Mouse (Mus musculus) adrenal gland, postnatal 4 days (tissue): ENCODE results near the gene Avil. TPM values are rescaled to one million over a fixed set of nuclear protein-coding genes. Genes with fewer than 3 reads are reported as not detected.
A peak's percentile ranks its signal among the peaks of the same experiment; 100 is the strongest.

Experiments used
- DNase-seq, 2 experiments: peaks; one replicate each; pipeline ENCODE4 v3.0.0; 2021 to 2022; ENCODE audit warnings: low spot score in 2 of 2, mixed read lengths in 2 of 2
- total RNA-seq, 2 experiments: library from RNA; stranded (reverse); gene quantifications; 2 replicates each; pipeline ENCODE4 v1.2.3; 2021

Avil gene
- total RNA-seq, 2 experiments from 2014 or later = 0.67 to 0.90 TPM

DNA sequence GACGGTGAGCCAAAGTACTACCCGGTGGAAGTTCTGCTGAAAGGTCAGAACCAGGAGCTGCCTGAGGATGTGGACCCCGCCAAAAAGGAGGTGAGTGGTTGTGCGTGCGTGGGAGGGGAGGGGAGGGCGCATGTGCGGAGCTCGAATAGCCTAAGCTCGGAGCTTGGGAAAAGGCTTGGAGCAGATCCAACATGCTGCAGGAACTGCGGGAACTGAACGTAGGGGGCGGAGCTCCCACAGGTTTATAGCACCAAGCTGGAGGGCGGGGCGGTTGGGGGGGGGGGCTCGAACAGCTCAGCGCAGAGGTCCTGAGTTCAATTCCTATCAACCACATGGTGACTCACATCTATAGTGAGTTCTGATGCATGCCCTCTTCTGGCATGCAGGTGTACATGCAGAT lies 17.9 kb downstream of the Avil start:
- no peak for DNase-seq

DNA sequence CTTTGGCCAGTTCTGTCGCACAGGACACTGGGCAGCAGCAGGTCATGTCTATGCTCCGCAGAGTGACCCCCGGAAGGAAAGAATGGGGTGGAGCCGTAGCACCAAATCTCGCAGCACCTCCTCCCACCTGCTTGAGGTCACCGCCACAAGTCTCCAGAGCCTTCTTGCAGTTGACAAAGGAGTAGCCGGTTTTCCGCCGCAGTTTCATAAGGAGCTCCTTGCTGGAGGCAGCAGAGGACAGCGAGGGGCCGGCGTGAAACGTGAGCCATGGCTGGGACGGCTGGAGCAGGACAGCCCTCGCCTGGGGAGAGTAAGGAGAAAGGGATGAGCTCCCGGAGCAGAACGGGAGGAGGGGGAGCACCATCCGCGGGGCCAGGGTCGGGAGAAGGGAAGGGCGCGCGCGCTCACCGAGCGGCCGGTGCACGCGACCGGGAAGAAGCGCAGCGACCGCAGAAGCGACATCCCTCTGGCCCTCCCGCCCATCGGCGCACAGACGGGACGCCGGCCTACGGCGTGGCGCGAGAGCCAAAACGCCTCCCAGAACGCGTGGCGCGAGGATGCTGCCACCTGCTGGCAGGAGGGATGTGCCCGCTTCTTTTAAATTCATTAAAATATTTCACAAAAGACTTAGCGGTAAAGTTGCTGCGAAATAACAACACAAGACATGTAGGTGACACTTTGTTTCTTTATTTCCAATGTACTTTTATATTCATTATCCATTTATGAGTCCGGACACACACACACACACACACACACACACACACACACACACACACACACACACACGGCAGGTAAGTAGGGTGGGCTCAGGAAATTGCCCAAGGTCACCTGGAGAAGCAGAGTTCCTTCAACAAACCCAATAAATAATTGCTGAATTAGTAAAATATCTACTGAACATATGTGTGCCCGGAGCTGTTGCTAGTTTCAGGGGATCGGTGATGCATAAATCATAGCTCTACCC lies 30.1 kb downstream of the Avil start, which contains the start of gene Tsfm:
TSS of gene Tsfm (minus strand) at position 505 of the 961 bp plus-strand sequence.
- peak; percentile 87 to 95 for DNase-seq

DNA sequence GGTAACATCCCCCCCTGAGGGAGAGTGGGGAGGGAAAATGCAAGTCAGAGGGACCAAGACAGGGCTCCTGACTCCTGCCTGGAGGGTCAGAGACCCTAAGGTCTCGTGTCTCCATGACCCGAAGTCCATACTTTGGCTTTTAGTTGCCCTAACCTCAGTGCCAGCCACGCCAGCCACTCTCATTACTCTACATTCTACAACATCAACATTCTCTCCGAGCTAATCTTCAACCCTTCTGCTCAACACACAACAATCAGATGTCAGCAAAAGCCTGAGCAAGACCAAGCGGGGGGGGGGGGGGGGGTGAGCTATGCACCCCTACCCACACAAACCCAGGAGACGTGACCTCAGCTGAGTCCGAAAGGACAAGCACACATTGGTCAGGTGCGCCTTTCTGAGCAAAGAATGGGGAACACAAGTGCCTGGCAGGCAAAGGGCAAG lies 32.8 kb downstream of the Avil start:
- DNase-seq = no peak

DNA sequence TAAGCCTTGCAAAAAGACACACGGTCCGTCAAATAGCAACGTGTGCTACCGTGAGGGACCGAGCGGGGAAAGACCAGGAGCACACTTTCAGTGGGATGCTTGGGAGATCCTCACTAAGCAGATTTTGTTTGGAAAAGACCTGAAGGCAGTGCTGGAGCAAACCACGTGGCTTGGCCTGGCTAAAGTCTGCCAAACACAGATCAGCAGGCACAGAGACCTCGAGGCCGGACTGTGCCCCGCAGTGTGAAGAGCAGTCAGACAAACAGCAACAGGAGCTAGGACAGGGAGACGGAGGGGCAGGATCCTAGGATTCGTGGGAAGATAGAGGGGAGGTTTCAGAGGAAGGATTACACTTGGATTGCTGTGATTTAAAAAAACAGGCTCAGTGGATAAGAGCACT lies 35.8 kb downstream of the Avil start:
- no peak for DNase-seq

DNA sequence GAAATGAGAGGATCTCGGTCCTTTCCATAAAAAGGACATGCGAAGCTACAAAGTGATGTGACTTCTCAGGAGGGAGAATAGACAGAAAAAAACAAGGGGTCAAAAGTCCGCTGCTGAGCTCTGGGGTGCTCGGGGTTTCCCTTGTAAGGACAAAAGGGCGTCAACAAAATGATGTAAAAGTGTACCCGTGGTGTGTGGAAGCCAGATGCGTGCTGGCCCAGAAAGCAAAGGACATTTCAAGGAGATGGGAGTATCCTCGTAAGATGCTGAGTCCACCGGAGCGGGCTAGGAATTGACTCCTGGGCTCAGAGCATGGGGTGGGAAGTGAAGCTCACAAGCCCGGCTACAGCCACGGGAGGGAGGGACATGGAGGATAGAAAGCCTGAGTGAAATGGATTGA lies 37.1 kb downstream of the Avil start:
- no peak for DNase-seq

DNA sequence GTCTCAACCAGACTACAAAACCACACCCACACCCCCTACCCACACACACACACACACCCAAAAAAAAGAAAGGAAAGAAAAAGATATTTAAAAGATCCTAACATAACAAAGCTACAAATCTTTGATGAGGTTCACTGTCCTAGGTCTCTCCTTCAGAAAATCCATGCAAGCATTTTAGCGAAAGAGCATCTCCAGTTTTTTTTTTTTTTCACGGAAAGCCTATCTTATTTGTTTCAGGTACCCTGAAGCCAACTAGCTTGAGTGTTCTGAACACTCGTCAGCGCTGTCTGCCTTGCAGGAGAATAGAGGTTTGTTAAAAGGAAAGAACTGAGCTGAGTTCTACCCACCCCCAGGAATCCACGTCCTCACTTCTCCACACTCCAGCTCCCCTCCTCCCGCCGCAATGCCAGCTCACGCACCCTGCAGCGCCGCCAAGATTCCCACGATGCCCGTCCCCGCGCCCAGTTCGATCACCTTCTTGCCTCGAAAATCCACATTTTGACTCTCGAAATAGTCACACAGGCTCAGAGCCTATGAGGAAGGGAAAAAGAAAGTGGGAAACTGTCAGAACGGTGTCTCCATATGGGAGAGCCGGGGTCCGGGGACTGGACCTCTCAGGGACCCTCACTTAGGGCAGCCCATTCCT lies 40.2 kb downstream of the Avil start:
- DNase-seq = no peak

DNA sequence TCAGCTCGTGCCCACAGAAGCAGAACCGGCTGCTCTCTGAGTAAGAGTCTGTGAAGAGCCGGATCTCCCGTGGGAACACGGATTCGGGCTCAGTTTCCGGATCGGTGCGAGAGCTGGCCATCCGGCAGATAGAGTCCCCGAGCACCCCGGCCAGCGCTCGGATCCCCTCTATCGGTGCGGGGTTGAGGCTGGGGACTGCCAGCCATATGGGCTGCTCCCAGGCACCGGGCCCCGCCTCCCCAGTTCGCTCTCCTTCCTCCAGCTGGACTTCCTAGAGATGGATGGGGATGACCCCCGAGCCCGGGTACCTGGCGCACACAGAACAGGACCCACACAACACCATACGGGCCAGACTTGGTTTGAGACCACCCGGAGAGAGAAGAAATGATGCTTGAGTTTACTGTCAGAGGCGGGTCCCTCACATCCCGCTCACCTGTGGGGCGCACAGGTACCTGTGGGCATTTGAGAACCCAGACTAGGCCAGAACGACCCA lies 40.8 kb downstream of the Avil start, which contains the start of the genes Mettl1 and Eef1akmt3:
TSS of gene Mettl1 (plus strand) at position 141 of the 493 bp plus-strand sequence.
TSS of gene Eef1akmt3 (minus strand) at position 240 of the 493 bp plus-strand sequence.
- no peak for DNase-seq

DNA sequence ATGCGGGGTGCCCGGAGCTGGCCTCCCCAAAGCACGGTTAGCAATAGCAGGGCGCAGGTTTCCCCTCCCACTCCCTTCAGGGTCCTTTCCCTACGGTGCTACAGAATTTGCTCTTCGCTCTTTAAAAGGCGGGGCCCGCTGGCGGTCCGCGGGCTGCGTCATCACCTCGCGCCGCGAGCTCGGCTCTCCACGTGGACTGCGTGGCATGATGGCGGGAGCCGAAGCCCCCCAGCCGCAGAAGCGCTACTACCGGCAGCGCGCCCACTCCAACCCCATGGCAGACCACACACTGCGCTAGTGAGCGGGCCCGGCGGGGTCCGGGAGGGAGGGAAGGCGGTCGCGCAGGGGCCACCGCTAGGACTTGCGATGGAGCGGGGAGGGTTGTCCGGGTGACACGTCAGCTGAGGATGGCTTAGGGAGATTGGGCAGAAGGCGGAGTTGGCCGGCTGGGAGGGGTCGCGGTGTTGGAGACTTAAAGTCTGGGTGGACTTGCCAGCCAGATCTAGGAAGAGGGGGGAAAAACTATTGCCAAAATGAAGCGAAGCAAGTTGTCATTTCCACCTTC lies 41.3 kb downstream of the Avil start:
- DNase-seq = peak; percentile 72 to 81

DNA sequence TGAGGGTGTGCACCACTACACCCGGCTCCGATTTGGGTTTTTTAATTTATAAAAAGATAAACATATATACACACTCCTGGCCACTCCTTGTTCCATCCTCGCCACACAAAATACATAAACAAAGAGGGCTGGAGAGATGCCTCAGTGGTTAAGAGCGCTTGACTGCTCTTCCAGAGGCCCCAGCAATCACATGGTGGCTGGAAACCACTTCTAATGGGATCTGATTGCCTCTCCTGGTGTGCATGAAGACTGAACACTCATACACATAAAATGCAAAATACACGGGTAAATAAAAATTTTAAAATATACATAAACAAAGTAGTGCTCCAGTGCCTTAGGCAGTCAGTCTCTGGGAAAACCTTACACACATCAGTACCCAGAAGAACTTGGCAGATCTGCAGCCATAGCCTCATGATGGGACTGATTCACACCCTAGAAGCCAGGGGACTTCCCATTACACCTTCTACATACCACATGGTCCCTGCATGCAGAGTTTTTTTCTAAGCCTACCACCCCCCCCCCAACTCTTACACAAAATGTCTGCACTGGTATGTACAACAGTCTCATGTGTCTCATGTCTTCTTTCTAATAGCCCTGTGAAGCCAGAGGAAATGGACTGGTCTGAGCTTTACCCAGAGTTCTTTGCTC lies 42.1 kb downstream of the Avil start:
- no peak for DNase-seq

DNA sequence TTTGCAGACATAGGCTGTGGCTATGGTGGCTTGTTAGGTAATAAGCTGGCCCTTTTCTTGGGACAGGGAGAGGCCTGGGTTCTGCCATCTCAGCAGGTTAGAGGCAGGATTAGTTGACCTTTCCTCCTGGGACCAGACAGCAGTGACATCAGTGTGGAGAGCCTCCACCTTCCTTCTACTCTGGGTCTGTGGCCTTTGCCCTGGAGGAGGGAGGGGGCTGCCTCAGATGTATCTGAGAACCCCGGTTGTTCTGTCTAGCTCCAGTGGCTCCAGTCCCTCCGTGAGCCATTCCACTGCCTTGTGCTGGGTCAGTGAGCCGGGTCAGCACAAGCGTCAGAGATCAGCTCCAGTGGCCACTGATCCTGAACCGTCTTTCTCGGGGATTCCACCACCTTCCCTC lies 42.7 kb downstream of the Avil start:
- no peak for DNase-seq

DNA sequence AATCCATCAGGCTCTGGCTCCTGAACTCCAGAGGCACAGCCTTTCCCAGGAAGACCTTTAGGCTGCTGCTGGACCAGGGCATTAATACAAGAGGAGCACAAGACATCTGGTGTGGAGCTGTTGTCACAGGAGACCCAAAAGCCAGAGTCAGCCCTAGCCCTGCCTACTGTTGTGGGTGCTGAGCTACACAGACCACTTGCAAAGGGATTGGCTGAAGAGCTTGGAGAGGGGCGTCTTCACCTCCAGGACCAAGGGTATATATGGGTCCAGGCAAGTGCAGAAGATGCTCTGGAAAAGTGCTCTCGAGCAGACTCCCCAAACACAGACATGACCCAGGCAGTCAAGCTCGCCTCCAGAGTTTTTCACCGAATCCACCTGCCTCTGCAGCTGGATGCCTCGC lies 47.4 kb downstream of the Avil start, which contains the start of gene Cyp27b1:
TSS of gene Cyp27b1 (plus strand) at position 297 of the 400 bp plus-strand sequence.
- no peak for DNase-seq

DNA sequence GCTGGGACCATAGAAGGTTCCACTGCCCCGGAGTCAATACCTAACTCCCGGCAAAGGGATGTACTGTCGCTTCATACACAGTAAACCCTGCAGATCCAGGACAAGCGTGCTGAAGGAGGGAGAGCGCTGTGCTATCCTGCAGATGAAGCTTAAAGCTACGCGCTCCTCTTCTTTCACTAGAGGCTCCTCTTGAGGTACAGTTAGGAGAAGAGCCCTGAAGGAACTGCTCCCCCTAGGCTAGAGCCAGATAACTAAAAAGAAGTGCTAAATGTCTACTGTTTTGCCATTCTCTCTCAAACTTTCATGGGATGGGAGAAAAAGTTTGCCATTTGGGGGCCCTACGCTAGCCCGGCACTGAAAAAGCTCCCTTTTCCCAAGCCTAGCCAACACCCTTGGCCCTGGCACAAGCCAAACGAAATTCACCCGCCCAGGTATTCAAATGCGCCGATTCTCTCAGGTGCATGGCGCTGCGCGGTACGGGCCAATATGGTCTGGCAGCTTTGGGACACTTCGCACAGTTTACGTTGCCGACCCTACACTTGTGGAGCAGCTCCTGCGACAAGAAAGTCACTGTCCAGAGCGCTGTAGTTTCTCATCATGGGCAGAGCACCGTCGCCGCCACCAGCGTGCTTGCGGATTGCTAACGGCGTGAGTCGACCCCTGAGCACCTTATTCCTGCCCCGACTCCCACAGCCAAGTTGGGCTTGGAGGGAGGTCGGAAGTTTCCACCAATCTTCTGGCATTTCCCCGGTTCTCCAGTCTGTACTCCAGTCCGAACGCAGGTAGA lies 48.3 kb downstream of the Avil start:
- DNase-seq = no peak

DNA sequence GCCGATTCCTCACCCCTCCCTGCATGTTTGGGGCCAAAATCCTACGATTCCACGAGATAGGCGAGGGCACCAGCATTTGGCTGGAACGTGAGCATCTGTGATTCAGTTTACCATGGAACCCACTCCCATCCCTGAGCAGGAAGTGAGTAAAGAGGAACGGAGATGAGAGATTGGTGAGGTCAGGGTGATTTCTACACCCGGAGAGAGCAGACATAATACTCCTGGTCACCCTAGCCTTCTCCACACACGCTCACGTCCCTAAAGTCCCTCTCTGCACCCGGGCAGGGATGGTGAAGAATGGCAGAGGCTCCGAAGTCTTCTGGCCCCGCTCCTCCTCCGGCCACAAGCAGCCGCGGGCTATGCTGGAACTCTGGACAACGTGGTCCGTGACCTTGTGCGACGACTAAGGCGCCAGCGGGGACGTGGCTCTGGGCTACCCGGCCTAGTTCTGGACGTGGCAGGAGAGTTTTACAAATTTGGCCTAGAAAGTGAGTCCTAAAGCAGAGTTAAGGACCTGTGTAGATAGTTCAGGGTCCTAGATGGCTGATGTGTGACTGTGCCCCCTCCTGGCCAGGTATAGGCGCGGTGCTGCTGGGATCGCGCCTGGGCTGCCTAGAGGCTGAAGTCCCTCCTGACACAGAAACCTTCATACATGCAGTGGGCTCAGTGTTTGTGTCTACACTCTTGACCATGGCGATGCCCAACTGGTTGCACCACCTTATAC lies 49.0 kb downstream of the Avil start:
- no peak for DNase-seq

DNA sequence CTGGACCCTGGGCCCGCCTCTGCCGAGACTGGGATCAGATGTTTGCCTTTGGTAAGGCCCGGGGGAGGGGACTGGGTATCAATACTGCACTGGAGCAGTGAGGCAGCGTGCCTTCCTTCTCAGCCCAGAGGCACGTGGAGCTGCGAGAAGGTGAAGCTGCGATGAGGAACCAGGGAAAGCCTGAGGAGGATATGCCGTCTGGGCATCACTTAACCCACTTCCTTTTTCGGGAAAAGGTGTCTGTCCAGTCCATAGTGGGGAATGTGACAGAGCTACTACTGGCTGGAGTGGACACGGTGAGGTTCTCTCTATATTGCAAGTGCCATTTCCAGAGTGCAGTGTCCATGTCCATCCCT lies 49.6 kb downstream of the Avil start:
- DNase-seq = no peak

DNA sequence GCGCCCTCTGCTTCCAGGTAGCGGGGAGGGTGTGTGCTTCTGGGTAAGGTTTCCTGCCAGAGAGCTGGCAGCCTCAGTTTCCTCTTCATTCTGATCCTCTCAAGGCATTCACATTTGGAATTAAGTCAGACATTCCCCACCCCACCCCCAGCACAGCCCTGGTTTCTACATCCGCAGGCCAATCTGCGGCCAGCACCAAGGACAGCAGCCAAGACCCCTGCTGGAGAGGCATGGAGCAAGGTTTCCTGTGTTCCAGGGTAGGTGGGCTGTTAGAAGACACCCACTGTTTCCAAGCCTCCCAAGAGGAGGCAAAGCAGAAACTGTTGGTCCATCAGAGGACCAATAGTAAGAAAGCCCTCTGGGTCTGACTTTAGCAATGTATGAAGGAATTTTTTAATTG lies 54.1 kb downstream of the Avil start:
- no peak for DNase-seq

DNA sequence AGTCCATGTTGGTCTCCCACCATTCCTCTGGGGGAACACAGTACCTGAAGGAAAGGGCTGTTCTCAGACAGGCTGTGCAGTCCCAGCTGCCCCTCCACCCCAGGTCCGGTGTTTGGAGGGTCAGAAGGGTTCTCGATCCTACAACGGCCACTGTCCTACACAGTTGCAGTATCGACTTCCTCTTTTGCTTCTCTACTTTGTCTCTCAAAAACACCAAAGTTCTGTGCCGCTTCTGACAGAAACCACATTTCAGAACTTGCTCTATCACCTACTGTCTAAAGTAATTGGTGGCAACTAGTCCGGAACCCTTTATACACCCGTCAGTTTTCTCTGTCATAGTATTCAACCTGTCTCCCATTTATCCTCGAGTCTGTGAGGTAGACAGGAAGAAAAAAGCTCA lies 54.9 kb downstream of the Avil start:
- DNase-seq = no peak

DNA sequence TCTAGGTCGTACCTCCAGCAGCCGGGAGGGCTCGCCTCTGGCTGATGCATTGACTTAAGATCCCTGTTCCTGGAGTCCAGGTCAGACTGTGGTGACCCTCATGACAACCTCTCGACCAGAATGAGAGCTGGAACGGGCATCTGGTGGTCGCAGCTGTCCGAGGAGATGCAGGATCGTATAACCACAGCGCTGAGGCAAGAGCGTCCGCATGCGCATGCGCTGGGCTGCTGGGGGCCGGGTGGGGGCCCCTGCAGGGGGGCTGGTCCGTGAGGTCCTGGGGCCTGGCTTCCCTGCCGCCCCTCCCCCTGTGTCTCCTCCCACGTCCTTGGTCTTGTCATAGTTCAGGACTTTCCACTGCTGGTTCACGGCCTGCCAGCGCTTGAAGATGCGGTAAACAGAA lies 56.0 kb downstream of the Avil start:
- no peak for DNase-seq

DNA sequence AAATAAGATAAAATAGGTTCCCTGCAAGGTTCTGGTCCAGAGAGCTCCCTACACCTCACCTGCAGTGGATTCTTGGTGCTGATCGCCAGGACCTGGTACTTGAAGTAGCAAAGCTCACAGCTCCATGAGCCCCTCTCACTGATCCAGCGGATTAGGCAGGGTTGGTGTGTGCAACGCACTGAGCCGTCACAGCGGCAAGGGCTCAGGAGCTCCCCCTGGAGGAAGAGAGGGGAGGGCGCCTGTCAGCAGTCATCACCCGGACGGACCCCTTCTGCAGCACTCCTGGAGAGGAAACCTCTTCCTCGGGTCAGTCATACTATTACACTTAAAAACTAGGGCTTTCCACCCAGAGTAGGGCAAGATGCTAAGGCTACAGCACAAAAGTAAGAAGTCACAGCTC lies 57.7 kb downstream of the Avil start:
- DNase-seq = peak in 1 of 2 experiments; percentile 53

DNA sequence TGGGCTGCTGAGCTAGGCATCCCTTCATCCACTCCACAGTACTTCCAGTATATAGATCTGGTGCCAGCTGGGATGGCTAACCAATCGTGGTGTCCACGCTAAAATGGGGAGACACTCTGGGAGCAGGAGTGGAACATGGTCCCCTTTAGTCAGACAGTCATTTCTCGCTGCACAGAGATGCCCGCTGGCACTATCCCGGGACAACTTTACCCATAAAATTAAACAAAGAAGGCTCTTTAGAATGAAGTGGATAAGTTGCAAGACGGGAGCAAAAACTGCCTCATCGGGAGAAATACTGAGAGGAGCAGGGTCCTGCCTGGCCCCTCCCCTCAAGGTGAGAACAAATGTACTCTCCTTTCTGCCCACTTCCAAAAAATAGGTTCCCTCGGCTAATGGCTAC lies 58.2 kb downstream of the Avil start:
- no peak for DNase-seq
